Mouse (Mus musculus) liver, postnatal 0 days (tissue): ENCODE measurements around the gene Dnah1.

Experiments used
- CTCF ChIP-seq: sonication (generic); IDR thresholded peaks from 2 replicates; pipeline ENCODE4 v1.5.1; 2016; ENCODE audit warnings: antibody characterized with exemption, low read depth
- EP300 ChIP-seq: IDR thresholded peaks from 2 replicates; pipeline ENCODE4 v1.6.1; 2016; ENCODE audit warnings: antibody characterized with exemption, low read depth, mild to moderate bottlenecking

GRCm38 (mm10) chr14:31343241-31343640 is 19.5 kb upstream of the Dnah1 start:
- no peak for TF ChIP-seq CTCF
- no peak for TF ChIP-seq EP300
